Mouse (Mus musculus) embryonic facial prominence, embryonic 11.5 days (tissue): Measurements from ENCODE around the gene Ocln. TPM values are rescaled to one million over a fixed set of nuclear protein-coding genes. Genes with fewer than 3 reads are reported as not detected.

Experiments used
- ATAC-seq: fragments of 200-750 bp; cut with Nextera tagmentation; replicated peaks from 2 replicates; pipeline ENCODE4 v1.8.0; 2017; ENCODE audit warnings: low read depth; ENCODE audit not compliant: insufficient number of reproducible peaks, low FRiP score, low TSS enrichment
- DNase-seq: peaks from one replicate; pipeline ENCODE4 v3.0.0-alpha.2; 2015; ENCODE audit warnings: low spot score
- H3K27ac ChIP-seq: fragments of 300-500 bp; sonication (generic); replicated peaks from 2 replicates; pipeline ENCODE4 v1.5.1; 2014; ENCODE audit warnings: mild to moderate bottlenecking, low read depth, low read length, control low read depth
- H3K27me3 ChIP-seq: fragments of 300-500 bp; sonication (generic); 2 replicates; pipeline ENCODE4 v1.6.1; 2014; ENCODE audit warnings: mild to moderate bottlenecking, low read length, moderate library complexity, mixed read lengths; ENCODE audit not compliant: control insufficient read depth, insufficient read depth
- H3K36me3 ChIP-seq: fragments of 300-500 bp; sonication (generic); replicated peaks from 2 replicates; pipeline ENCODE4 v1.6.1; 2014; ENCODE audit warnings: low read depth, mild to moderate bottlenecking, low read length, moderate library complexity, mixed read lengths; ENCODE audit not compliant: control insufficient read depth, insufficient read depth
- H3K4me1 ChIP-seq: fragments of 300-500 bp; sonication (generic); 2 replicates; pipeline ENCODE4 v1.6.1; 2014; ENCODE audit warnings: low read length, mixed read lengths; ENCODE audit not compliant: control insufficient read depth, insufficient read depth
- H3K4me2 ChIP-seq: fragments of 300-500 bp; sonication (generic); 2 replicates; pipeline ENCODE4 v1.6.1; 2014; ENCODE audit warnings: low read depth, mild to moderate bottlenecking, control low read depth, low read length, moderate library complexity
- H3K4me3 ChIP-seq: fragments of 300-500 bp; sonication (generic); 2 replicates; pipeline ENCODE4 v1.5.1; 2014; ENCODE audit warnings: low read depth, low read length, control low read depth
- H3K9ac ChIP-seq: fragments of 300-500 bp; sonication (generic); replicated peaks from 2 replicates; pipeline ENCODE4 v1.6.1; 2014; ENCODE audit warnings: mild to moderate bottlenecking, control low read depth, low read length
- H3K9me3 ChIP-seq: fragments of 300-500 bp; sonication (generic); replicated peaks from 2 replicates; pipeline ENCODE4 v1.6.1; 2016; ENCODE audit warnings: mild to moderate bottlenecking, low read length, inconsistent platforms, mixed read lengths; ENCODE audit not compliant: control insufficient read depth
- whole genome bisulfite sequencing: fragments of 180-500 bp; shearing (Covaris S2); extraction: QIAGEN DNeasy Blood & Tissue Kit; methylation state at CpG from one replicate; pipeline ENCODE4 v1.1.7; 2014; 5-methylcytosine and 5-hydroxymethylcytosine counted together
- polyA plus RNA-seq: library from polyadenylated mRNA; unstranded; fragments of >200 nt; fragmentation: Nextera tagmentation; extraction: Ambion mirVana; gene quantifications from 2 replicates; pipeline ENCODE4 v1.2.1, GENCODE M21; 2014

Gene Ocln
- polyA plus RNA-seq, 1 experiment from 2014 or later = 6.7 TPM

GRCm38 (mm10) chr13:100536149-100536548 is 16.4 kb downstream of the Ocln start:
- WGBS = 83% methylated on average over 3 of the region's 3 CpGs
- no peaks in the 10 kb centered on the region for H3K4me1 ChIP-seq
- no peaks in the 10 kb centered on the region for H3K9me3 ChIP-seq
- H3K27ac ChIP-seq = no peak overlapping the region
- ATAC-seq (no peak), DNase-seq (no peak)
- no peaks in the 10 kb centered on the region for H3K36me3 ChIP-seq
- no peak overlapping the region for H3K4me3 ChIP-seq
- H3K4me2 ChIP-seq = no peak overlapping the region
- H3K9ac ChIP-seq = no peak overlapping the region
- H3K27me3 ChIP-seq = no peaks in the 10 kb centered on the region

DNA sequence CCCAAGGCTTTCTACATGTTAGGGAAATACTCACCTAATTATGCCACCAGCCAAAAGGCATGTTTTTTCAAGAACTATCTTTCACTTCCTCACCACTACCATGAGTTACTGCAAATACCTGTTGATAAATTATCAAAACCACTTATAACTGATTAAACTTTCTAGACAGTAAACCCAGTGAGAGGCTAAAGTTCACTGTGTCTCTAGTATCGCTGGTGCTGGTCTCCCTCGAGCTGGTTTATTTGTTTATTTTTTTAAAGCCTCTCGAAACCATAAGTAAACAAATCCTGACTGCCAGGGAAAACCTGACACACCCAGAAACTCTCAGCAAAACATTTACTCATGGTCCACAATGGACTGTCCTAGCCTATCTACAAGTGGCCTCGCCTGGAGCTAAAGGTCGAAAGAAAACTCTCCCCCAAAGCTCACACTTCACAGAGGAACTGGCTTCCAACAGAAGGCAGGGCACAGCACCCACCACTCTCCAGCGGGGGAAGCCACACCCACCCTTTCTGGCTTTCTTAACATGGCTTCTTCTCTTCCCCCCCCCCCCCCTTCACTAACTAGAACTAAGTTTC is 19.6 kb downstream of the Ocln start:
- no peak for ATAC-seq
- H3K9me3 ChIP-seq = no peaks in the 10 kb centered on the region
- no peaks in the 10 kb centered on the region for H3K4me1 ChIP-seq
- H3K27me3 ChIP-seq = no peaks in the 10 kb centered on the region
- no peak for DNase-seq
- H3K27ac ChIP-seq = no peak overlapping the region
- no peaks in the 10 kb centered on the region for H3K36me3 ChIP-seq
- H3K9ac ChIP-seq = no peak overlapping the region
- H3K4me2 ChIP-seq = no peak overlapping the region
- 57% methylated on average over 6 of the region's 6 CpGs for WGBS
- no peak overlapping the region for H3K4me3 ChIP-seq

DNA sequence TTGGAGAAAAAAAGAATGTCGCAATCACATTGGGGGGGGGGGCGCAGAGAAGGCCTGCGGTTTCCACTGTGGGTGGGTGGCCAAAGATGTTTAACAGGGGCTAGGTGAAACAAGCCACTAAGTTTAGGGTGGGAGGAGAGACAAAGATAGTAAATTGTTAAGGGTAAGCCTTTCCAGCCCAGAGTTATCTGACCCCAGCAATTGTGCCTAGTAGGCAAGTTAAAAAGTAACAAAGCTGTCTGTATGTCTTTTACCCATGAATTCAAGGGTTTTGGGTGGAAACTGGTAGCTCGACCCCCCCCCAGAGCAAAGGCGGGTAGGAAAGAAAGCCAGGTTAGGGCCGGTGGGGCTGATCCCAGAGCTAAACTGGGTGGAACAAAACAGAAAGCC is 25.9 kb downstream of the Ocln start:
- ATAC-seq (no peak), DNase-seq (no peak)
- H3K4me3 ChIP-seq = no peak overlapping the region
- H3K27ac ChIP-seq = no peak overlapping the region
- no peak overlapping the region for H3K4me2 ChIP-seq
- no peaks in the 10 kb centered on the region for H3K27me3 ChIP-seq
- H3K9me3 ChIP-seq = no peaks in the 10 kb centered on the region
- no peaks in the 10 kb centered on the region for H3K4me1 ChIP-seq
- no peak overlapping the region for H3K9ac ChIP-seq
- 65% methylated on average over 6 of the region's 6 CpGs for WGBS
- H3K36me3 ChIP-seq = no peaks in the 10 kb centered on the region

DNA sequence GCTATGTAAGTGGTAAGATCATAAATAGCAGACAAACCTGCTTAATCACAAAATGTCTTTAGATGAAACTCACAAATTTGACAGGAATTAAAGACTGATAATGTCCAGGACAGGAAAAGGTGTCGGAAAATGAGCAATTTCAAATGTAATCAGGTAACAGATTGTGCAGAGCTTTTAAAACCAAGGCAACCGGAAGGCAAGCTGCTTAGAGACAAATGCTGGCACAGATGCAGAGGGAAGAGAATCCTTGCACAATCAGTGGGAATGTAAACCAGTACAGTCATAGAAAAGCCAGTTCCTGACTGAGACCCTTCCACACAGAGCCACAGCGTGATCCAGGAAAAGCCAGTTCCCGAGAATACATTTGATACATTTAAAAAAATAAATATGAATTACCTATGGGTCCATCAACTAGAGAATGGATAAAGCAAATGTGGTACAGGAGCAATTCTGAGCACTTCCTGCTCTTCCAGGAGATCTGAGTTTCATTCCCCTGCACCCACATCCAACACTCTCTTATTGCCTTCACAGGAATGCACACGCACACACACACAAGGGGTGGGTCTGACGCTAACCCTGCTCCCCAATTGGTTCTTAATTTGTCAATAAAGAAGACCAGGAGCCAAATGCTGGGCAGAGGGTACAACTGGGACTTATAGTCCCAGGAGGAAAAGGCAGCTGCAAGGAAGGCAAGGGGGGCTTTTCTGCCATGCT is 26.4 kb downstream of the Ocln start:
- no peaks in the 10 kb centered on the region for H3K27me3 ChIP-seq
- no peak overlapping the region for H3K9ac ChIP-seq
- no peaks in the 10 kb centered on the region for H3K4me1 ChIP-seq
- H3K4me3 ChIP-seq = no peak overlapping the region
- no peak overlapping the region for H3K4me2 ChIP-seq
- no peaks in the 10 kb centered on the region for H3K9me3 ChIP-seq
- ATAC-seq = no peak
- H3K27ac ChIP-seq = no peak overlapping the region
- whole genome bisulfite sequencing = 78% methylated on average over 6 of the region's 6 CpGs
- no peak for DNase-seq
- no peaks in the 10 kb centered on the region for H3K36me3 ChIP-seq

DNA sequence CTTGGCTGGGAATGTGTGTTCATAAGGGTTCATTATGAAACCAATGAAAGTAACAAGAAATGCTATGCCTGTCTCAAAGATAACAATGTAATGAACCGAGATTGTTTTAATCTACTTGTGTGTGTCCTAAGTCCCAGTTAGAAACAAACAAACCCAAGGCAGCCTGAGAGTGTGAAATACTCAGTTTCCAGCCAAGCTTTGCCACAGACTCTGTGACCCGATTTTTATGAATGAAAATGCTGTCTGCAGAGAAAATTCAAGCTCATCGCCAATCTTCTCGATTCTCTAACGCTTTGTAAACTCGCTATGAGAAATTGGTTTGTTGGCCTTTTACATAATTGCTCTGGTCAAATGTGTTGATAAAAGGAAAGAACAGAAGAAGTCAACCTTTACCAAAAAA is 27.6 kb downstream of the Ocln start:
- H3K36me3 ChIP-seq = no peaks in the 10 kb centered on the region
- no peak overlapping the region for H3K4me2 ChIP-seq
- no peak overlapping the region for H3K27ac ChIP-seq
- no peaks in the 10 kb centered on the region for H3K9me3 ChIP-seq
- no peak overlapping the region for H3K9ac ChIP-seq
- no peak overlapping the region for H3K4me3 ChIP-seq
- DNase-seq (no peak), ATAC-seq (no peak)
- H3K27me3 ChIP-seq = no peaks in the 10 kb centered on the region
- WGBS = 91% methylated on average over 6 of the region's 6 CpGs
- H3K4me1 ChIP-seq = no peaks in the 10 kb centered on the region

DNA sequence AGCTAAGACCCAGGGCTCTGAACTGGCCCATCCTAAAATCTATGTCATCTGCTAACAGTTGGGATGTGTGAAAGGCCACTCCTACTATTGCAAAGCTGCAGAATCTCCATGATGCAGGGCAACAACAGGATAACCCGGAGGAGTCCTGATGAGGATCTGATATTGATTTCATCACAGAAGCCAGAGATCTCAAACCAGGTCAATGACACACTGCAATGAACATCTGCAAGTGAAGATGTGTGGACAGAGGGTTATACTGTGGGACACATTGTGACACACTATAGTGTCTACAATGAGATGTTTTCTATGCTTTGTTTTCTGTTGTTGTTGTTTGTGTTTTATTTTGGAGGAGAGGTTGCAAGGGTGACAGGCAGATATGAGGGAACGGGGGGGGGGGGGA is 28.8 kb downstream of the Ocln start:
- Histone ChIP-seq H3K9me3 (no peaks in the 10 kb centered on the region), H3K27me3 (no peaks in the 10 kb centered on the region), H3K36me3 (no peaks in the 10 kb centered on the region), H3K4me1 (no peaks in the 10 kb centered on the region), H3K4me2 (no peak overlapping the region), H3K9ac (no peak overlapping the region), H3K4me3 (no peak overlapping the region), H3K27ac (no peak overlapping the region)
- ATAC-seq (no peak), DNase-seq (no peak)
- WGBS = 82% methylated on average over 2 of the region's 2 CpGs

DNA sequence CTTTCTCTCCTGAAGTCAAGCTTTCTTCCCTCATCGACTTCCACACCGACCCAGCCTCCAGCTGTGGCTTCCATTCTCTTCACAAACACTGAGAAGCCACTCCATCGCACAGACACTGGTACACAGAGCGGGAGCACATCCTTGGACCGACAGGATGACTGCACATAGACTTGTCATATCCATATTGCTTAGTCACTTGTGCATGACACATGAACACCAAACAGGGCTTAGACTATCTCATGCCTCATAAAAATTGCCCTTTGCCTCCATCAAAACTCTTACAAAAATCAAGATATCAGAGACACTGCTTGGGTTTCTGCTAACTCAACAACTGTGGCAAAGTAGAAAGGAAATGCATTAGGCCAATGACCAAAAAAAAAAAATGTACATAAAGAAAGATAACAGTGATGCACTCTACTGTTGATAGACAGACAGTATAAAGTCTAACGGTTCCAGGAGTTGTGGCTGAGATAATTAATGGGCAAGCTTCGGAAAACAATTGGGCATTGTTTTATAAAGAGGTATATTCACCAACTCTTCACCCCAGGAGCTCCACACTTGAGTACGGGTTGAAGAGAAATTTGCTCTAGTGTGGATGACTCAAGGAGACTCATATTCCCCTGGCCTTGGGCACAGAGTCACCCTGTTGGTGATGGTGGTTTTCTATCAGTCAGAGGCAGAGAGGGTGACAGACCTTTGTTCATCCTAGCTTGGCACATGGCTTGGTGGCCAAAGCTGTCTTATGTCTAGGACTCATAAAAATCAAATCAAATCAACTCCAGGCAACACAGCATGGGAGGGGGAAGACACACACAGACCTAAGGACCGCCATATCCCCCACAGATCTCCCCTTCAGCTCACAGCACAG is 30.6 kb downstream of the Ocln start:
- Histone ChIP-seq H3K4me2 (no peak overlapping the region), H3K27ac (no peak overlapping the region), H3K27me3 (no peaks in the 10 kb centered on the region), H3K9ac (no peak overlapping the region), H3K36me3 (no peaks in the 10 kb centered on the region), H3K4me1 (no peaks in the 10 kb centered on the region), H3K4me3 (no peak overlapping the region), H3K9me3 (no peaks in the 10 kb centered on the region)
- DNase-seq = no peak
- ATAC-seq = no peak
- WGBS = 80% methylated on average over 9 of the region's 9 CpGs

DNA sequence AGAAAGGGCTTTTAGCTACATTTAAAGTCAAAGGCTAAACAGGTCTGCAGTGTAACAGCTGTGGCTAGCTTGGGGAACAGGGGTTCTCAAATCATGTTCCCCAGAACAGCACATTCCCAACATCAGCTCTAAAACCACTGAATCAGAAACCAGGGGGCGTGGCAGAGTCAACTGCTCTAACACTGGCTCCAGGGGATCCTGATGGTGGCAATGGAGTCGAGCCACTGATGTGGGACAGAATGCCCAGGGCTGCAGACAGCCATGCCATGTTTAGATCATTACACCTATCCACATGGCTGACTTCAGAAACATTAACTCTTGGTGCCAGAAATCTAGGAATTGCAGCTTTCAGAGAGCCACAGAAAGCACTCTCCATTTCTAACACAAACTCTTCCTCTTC is 33.4 kb downstream of the Ocln start:
- H3K9ac ChIP-seq = no peak overlapping the region
- H3K36me3 ChIP-seq = no peaks in the 10 kb centered on the region
- H3K4me2 ChIP-seq = no peak overlapping the region
- ATAC-seq (no peak), DNase-seq (no peak)
- 69% methylated on average over 2 of the region's 2 CpGs for WGBS
- H3K4me3 ChIP-seq = no peak overlapping the region
- H3K27ac ChIP-seq = no peak overlapping the region
- no peaks in the 10 kb centered on the region for H3K4me1 ChIP-seq
- no peaks in the 10 kb centered on the region for H3K27me3 ChIP-seq
- no peaks in the 10 kb centered on the region for H3K9me3 ChIP-seq
